Mouse (Mus musculus): ENCODE data around the gene Ankrd31. TPM values are rescaled to one million over a fixed set of nuclear protein-coding genes. Genes with fewer than 3 reads are reported as not detected.
A peak's percentile ranks its signal among the peaks of the same experiment; 100 is the strongest.

Gene Ankrd31
- polyA plus RNA-seq, 1 experiment = not detected

DNA sequence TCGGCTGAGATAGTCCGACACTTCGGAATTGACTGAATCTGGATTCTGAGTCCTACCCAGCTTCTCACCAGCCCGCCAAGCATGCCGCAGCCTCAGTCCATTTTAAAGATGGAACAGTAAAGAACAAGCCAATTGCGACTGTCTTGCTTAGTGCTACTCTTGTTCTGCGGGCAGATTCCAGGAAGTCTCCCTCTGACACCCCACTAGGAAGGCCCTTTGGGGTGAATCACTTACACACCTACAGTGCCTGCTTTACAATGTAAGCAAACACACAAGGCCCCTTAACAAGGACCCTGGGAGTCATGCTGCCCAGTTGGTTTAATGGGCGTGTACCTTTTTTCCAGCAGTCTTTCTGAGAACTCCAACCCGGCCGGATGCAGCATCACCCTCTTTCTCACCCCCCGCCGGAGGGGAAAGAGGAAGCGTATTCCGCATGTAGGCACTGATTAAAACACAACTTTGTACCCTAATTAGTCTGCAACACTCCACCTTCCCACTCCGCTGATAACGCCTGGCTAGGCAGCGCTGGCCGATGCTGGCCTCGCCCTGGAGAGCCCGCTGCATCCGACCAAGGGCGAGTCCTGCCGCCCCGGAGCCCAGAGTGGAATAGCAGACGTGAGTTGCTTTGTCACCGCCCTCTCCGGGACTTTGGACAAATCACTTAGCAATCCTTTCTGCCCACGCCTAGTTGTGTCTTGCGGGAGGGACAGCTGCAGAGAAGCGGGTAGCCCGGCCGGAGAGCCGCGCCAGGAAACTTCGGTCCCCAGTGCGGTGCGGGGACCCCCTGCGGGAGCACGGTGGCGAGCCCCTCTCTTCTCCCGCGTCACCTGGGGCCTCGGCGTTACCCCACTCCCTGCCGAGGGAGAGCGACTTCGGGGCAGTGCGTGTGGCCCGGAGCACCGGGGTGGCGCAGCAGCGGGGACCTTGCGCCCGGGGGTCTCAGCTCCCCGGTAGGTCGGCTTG, 176.2 kb downstream of the Ankrd31 start, which contains the start of gene Gcnt4:
Gcnt4 (plus strand) TSS at position 691 of the 963 bp plus-strand sequence.
- no peak for TF ChIP-seq CTCF (IDR thresholded peaks at IDR 0.05; ENCODE audit: borderline replicate concordance, insufficient read depth, low read depth, low read length)
- Histone ChIP-seq H3K4me1 (ENCODE audit: control insufficient read depth, insufficient read depth, low read length) (no peaks in the 10 kb centered on the region; the same call in 1 of the 2 replicates), H3K27me3 (ENCODE audit: control insufficient read depth, insufficient read depth, low read length) (peaks cover 3% of the 10 kb centered on the region; the same call in 1 of the 2 replicates), H3K27ac (ENCODE audit: insufficient read depth, low read length) (no peak within 1 kb of the TSS), H3K4me3 (replicated peaks; ENCODE audit: insufficient read depth, low read depth, low read length) (peak within 1 kb of the TSS; percentile 23)
- WGBS = 10% methylated on average over 56 of the region's 56 CpGs
- peak in 1 of 2 experiments; percentile 13 for DNase-seq

DNA sequence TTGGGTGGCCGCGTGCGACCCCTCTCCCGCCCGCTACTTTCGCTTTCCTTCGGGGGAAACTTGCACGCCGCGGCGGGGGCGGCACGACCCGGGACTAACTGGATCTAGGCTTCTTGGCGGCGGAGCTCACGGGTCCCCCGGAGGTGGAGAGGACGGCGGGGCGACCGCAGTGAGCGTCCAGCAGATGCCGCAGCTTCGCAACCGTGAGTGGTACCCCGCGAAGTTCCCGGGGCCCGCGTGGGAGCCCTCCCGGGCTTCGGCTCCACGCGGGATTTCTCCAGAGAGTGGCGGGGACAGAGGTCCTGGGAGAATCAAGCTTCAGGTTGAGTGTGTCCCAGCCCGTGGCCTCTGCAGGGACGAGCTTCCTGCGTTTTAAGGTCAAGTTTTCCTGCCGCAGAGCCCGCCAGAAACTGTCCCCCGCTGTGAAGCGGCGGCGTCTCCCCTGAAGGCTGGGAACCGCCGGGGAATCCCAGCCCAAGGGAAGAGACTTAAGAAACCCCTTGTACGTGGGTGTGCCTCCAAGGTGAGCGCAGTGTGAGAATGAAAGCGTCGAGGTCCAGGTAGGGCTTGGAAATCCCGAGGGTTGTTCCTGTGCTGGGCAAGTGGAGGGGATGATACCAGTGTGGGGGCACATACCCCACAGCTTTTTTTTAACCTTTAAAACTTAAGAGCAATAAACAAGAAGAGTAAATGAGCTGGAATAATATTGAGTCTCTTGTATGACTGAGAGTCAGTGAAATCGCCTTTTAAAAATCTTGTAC, 177.1 kb downstream of the Ankrd31 start:
- Histone ChIP-seq H3K4me1 (ENCODE audit: control insufficient read depth, insufficient read depth, low read length) (no peaks in the 10 kb centered on the region; the same call in 1 of the 2 replicates), H3K27ac (ENCODE audit: insufficient read depth, low read length) (no peak overlapping the region), H3K4me3 (replicated peaks; ENCODE audit: insufficient read depth, low read depth, low read length) (peak overlapping the region; percentile 23), H3K27me3 (ENCODE audit: control insufficient read depth, insufficient read depth, low read length) (peaks cover 3% of the 10 kb centered on the region; the same call in 1 of the 2 replicates)
- 2% methylated on average over 51 of the region's 53 CpGs for WGBS
- TF ChIP-seq CTCF (IDR thresholded peaks at IDR 0.05; ENCODE audit: borderline replicate concordance, insufficient read depth, low read depth, low read length) (no peak), POLR2A (IDR thresholded peaks at IDR 0.05; ENCODE audit: borderline replicate concordance, insufficient read depth, low read length) (no peak)
- no peak for DNase-seq

DNA sequence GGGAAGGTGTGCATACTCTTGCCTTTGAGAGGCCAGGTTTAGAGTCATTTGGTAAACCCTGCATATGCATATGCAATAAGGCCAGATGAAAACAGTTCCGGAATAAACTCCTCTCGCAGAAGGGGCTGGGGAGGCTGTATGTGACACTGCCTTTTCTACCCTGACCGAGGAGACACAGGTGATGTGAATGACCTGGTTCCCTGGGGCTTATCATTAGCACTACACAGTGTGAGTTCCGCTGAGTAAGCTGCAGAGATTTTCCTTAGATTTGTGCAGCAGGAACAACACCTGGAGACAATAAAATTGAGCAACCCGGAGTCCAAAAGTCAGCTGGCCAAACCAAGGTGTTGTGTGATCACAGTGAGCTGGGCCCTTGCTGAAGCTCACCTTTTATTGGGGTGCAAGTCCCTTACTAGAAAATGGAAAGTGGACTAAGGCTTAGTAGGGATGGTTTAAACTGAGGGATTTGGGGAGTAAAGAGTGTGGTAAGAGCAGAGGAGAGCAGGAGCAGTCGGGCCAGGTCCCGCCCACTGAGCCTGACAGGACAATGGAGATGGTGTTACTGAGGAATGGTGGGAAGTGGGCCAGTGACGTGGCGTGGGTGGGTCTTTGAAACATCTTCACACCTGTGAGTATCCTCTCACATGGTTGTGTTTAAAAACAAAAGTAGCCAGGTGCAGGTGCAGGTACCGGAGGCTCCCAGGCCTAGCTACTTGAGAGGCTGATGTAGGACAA, 178.1 kb downstream of the Ankrd31 start:
- DNase-seq = no peak
- no peak overlapping the region for H3K4me3 ChIP-seq (replicated peaks; ENCODE audit: insufficient read depth, low read depth, low read length)

DNA sequence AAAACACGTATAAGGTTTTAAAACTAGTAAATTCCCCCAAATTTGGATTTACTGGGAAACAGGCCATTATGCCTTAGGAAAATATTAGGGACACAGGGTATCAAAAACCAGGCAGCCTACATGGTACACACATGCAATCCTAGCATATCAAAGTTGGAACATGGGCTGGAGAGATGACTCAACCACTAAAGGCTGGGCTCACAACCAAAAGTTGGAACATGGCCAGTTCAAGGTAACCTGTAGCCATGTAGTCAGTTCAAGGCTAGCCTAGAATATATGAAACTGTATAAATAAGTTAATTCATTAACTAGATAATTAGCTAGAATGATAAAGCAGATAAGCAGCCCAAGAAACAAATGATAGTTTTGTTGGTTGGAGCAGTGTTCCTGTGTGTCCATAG, 179.7 kb downstream of the Ankrd31 start:
- no peak for TF ChIP-seq POLR2A (IDR thresholded peaks at IDR 0.05; ENCODE audit: borderline replicate concordance, insufficient read depth, low read length)
- TF ChIP-seq CTCF (IDR thresholded peaks at IDR 0.05; ENCODE audit: borderline replicate concordance, insufficient read depth, low read depth, low read length) = no peak
- DNase-seq = no peak
- no peak overlapping the region for H3K27ac ChIP-seq (ENCODE audit: insufficient read depth, low read length)
- H3K4me1 ChIP-seq (ENCODE audit: control insufficient read depth, insufficient read depth, low read length) = no peaks in the 10 kb centered on the region; the same call in 1 of the 2 replicates
- WGBS = 100% methylated on average over 1 of the region's 1 CpGs
- H3K4me3 ChIP-seq (replicated peaks; ENCODE audit: insufficient read depth, low read depth, low read length) = no peak overlapping the region
- peaks cover 3% of the 10 kb centered on the region; the same call in 1 of the 2 replicates for H3K27me3 ChIP-seq (ENCODE audit: control insufficient read depth, insufficient read depth, low read length)

More for the DNA sequence above, 178.1 kb downstream of the Ankrd31 start:
- WGBS = 74% methylated on average over 10 of the region's 10 CpGs
- H3K27ac ChIP-seq (ENCODE audit: insufficient read depth, low read length) = no peak overlapping the region
- peaks cover 3% of the 10 kb centered on the region; the same call in 1 of the 2 replicates for H3K27me3 ChIP-seq (ENCODE audit: control insufficient read depth, insufficient read depth, low read length)
- TF ChIP-seq POLR2A (IDR thresholded peaks at IDR 0.05; ENCODE audit: borderline replicate concordance, insufficient read depth, low read length) (no peak), CTCF (IDR thresholded peaks at IDR 0.05; ENCODE audit: borderline replicate concordance, insufficient read depth, low read depth, low read length) (no peak)
- H3K4me1 ChIP-seq (ENCODE audit: control insufficient read depth, insufficient read depth, low read length) = no peaks in the 10 kb centered on the region; the same call in 1 of the 2 replicates

DNA sequence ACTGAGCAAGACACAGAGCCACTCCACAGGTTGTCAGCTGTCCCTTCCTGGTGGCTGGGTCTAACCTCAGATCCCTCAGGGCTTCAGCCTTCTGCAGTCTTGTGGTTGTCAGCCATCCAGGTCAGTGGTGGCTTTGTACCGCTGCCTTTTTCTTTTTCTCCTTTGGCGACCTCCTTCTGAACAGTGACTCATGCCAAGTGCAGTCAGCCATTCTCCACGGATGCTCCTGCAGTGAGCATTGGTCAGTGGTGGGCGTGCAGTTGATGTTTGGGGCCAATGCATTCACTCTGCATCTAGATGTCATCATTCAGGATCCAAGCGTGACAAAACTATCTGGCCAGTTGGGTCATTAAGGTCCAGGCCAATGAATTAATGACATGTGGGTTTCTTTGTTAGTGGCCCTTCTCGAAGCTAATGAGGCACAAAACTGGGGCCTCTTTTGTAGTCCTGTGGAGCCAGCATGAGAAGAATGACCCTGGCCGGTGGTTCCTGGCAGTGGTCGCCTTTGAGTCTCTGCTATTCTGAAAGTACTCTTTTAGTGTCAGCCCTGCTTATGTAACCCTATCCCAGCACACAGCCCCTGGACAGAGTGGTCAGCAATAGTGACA, 180.5 kb downstream of the Ankrd31 start:
- DNase-seq = peak in 1 of 2 experiments; percentile 10
- no peaks in the 10 kb centered on the region; the same call in 1 of the 2 replicates for H3K4me1 ChIP-seq (ENCODE audit: control insufficient read depth, insufficient read depth, low read length)
- H3K27me3 ChIP-seq (ENCODE audit: control insufficient read depth, insufficient read depth, low read length) = peaks cover 3% of the 10 kb centered on the region; the same call in 1 of the 2 replicates
- H3K27ac ChIP-seq (ENCODE audit: insufficient read depth, low read length) = no peak overlapping the region
- H3K4me3 ChIP-seq (replicated peaks; ENCODE audit: insufficient read depth, low read depth, low read length) = no peak overlapping the region
- TF ChIP-seq POLR2A (IDR thresholded peaks at IDR 0.05; ENCODE audit: borderline replicate concordance, insufficient read depth, low read length) (no peak), CTCF (IDR thresholded peaks at IDR 0.05; ENCODE audit: borderline replicate concordance, insufficient read depth, low read depth, low read length) (no peak)
- 13% methylated on average over 8 of the region's 8 CpGs for WGBS

DNA sequence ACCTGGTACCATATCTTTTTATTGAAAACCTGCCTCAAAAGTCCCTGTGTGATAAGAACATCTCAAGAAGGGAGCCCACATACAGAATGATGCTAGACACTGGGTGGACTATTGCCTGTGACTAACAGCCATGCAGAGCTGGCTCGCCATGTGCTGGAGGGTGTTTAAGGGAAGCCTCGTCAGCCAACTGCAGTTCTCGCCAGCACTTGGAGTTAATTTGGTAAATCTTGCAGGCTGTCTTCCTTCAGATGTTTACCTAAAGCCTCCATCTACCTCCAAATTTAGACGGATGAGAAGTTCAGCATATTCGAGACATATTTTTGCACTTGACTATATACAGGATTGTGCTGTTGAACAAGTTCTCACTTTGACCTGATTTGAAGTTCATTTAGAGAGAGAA, 184.7 kb downstream of the Ankrd31 start:
- WGBS = 46% methylated on average over 5 of the region's 5 CpGs
- H3K27ac ChIP-seq (ENCODE audit: insufficient read depth, low read length) = no peak overlapping the region
- no peaks in the 10 kb centered on the region for H3K27me3 ChIP-seq (ENCODE audit: control insufficient read depth, insufficient read depth, low read length)
- no peaks in the 10 kb centered on the region for H3K4me1 ChIP-seq (ENCODE audit: control insufficient read depth, insufficient read depth, low read length)
- TF ChIP-seq POLR2A (IDR thresholded peaks at IDR 0.05; ENCODE audit: borderline replicate concordance, insufficient read depth, low read length) (no peak), CTCF (IDR thresholded peaks at IDR 0.05; ENCODE audit: borderline replicate concordance, insufficient read depth, low read depth, low read length) (no peak)
- no peak overlapping the region for H3K4me3 ChIP-seq (replicated peaks; ENCODE audit: insufficient read depth, low read depth, low read length)
- DNase-seq = no peak

DNA sequence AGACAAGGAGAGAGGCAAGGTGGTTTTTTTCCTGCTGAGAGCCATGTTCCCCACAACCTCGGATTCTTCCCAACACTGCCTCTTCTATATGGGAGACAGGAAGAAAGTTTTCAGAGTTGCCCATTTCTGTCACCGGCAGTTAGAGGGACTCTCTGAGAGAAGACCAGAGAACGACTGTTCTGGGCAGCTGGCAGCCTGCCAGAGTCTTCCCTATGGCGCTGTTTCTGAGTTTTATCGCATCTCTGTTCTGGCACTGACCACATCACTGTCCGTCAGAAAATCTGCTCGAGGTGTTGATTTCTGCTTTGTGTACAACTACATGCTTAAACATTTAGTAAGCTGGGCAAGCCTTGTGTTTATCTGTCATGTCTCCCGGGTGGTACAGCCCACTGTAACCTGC, 185.3 kb downstream of the Ankrd31 start:
- DNase-seq = no peak
- WGBS = 5% methylated on average over 8 of the region's 8 CpGs
- no peak overlapping the region for H3K27ac ChIP-seq (ENCODE audit: insufficient read depth, low read length)
- H3K27me3 ChIP-seq (ENCODE audit: control insufficient read depth, insufficient read depth, low read length) = no peaks in the 10 kb centered on the region
- H3K4me1 ChIP-seq (ENCODE audit: control insufficient read depth, insufficient read depth, low read length) = no peaks in the 10 kb centered on the region
- no peak for TF ChIP-seq CTCF (IDR thresholded peaks at IDR 0.05; ENCODE audit: borderline replicate concordance, insufficient read depth, low read depth, low read length)
- no peak for TF ChIP-seq POLR2A (IDR thresholded peaks at IDR 0.05; ENCODE audit: borderline replicate concordance, insufficient read depth, low read length)
- H3K4me3 ChIP-seq (replicated peaks; ENCODE audit: insufficient read depth, low read depth, low read length) = no peak overlapping the region

Data from cerebellum, adult 2 months (tissue).